Mouse (Mus musculus) spleen, postnatal 4 days (tissue): ENCODE results near the gene Rsph3b.

Experiments
- DNase-seq, 2 experiments: peaks; one replicate each; pipeline ENCODE4 v3.0.0; 2022; ENCODE audit warnings: low spot score in 2 of 2

Rsph3b gene

DNA sequence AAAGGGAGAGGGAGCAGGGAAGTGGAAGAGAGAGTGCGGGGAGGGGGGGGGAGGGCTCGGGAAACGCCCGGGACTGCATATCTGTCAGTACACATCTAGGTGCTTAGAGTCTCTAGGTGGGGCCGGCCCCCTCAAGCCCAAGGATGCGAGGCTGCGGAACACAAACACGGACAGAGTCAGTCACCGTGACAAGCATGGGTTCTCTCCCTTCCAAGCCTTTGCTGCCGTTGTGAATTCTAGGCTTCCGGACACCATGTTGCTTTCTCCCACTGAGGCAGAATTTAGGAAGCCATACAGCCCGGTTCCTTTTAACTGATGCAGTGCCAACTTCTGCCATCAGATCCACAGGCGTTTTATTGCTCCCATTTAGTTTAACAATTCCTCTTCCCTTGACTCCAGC is 83.6 kb downstream of the Rsph3b start:
- peak in 1 of 2 experiments; percentile 43 for DNase-seq

DNA sequence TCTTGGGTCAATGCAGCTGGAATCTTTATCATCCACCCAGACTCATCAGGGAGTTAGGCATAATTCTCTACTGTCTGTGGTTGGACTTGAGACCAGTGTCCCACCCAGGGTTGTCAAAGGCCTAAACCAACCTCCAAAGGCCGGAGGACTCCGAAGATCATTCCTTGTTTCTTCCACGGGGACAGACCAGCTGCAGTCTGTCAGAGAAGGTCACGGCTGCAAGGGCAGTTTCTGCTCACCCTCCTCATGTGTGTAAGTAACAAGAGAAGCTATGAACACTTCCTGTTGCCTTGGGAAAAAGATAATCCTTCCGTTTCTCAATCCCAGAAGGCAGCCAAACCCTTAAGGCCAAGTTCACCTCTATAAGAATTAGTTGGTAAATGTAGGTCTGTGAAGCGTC is 85.0 kb downstream of the Rsph3b start:
- peak in 1 of 2 experiments; percentile 55 for DNase-seq

DNA sequence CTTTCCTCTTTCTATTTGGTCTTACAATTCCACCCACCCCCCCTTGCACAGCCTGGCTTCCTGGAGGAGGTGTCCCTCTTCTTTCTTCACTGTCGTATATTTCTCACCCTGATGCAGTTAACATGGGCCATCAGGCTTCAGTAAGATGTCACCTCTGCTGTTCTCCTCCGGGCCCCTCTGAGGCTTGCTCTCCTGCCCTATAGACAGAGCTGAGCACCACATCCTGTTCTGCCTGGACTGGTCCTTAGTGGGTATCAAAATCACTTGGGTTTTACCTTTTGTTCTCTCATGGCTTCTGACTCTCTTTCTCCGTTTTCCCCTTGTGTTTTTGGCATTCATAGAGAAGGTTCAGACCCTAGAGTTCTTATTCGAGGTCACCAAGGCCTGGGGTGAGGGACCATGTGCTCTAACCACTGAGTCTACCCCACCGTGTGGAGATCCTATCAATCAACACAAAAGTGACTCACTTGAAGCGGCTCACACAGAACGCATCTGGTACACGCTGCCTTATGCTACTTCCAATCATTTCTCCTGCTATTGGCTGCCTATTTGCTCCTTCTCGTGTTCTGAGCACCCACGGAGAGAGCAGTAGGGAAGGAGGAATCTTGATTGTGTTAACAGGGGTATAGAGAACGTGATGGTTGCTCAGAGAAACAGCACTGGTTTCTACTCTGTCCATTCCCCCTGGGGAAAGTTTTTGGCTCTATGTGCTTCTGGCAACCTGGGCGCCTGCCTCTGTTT is 86.3 kb downstream of the Rsph3b start:
- no peak for DNase-seq

DNA sequence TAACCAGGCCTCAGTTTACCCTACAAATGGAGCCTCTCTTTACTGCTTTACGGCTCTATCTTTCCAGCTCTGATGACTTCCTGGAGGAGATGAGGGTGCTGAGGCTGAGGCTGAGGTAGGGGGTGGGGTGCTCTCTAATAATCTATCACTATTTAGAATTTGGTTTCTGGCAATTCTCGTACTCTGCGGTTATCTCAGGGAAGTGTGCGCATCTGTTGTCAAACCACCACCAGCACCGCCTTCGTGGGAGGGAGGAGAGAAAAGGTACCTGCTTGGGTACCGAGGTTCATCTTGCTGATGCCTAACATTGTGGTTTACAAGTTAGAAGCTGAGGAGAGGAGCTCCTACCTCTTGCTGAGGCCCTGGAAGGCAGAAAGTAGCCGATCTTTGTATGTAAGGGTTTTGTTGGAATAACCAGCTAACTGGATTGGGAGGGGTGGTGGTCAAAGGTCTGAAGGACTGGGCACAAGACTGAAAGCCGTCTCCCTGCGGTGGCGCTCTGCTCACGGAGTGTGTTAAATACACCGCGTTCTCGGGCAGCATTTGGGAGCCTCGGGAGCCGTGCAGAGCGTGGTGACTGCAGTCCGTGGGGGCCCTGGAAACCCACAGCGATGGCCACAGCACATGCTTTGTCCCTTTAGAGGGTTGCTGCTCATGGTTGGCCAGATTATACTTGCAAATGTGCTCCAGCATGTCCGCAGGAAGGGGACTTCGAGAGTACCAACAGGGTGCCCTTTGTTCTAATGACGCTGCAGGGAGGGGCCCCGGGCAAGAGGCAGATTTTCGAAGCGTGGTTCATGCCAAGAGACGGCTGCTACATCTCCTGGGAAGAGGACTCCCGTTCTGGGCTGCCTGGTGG is 87.1 kb downstream of the Rsph3b start:
- DNase-seq = no peak

DNA sequence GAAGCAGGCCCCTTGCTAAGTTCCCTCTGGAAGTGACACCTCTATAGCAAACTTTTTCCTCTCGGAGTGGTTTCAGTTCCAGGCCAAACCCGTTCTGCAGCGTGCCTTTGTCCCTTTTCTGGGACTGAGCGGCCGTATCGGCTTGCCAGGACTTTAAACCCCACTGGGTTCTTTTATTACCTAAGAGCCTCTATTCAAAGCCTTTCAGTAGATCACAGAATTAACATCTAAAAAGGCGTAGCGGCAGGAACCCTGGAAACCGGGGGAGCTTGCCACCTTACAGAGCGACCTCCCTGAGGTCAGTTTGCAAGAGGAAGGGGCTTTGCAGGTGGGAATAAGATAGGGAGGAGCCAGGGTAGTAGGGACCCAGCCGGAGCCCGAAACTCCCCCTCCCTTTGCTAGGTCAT is 88.0 kb downstream of the Rsph3b start:
- no peak for DNase-seq

DNA sequence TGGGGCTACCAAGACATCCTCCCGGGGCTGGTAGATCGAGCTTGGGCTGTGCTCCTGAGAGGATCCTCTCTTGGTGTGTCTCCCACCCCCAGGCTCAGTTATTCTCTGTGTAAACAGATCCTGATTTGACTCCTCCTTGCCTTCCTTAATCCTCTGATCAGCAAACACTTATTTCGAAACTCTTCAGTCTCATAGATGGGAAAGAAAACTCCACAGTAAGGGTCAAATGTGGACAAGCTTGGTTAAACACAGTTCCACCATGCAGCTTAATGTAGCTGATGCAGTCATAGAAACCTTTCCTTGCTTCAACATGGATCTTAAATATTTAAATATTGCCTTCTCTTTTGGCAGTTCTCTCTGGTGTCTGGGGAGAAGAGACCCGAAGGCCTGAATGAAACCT is 88.4 kb downstream of the Rsph3b start:
- DNase-seq = no peak
